Comparison of ENCODE assay signal across 28 mouse cellular contexts in genomic region chr4:53261556-53262140, GRCm38 (mm10).
DNase-seq lines count a peak whose midpoint lies in the region; ATAC-seq and TF ChIP-seq lines count a peak whose summit lies in the region.
"Had no signal": no experiment of that assay in that cellular context is flagged by ENCODE, and none has a peak within 500 bp of the region (broad histone marks: within the 10 kb centered on the region; RNA-seq: fewer than 3 reads in every experiment).

No protein-coding gene starts in this region.

- DNase-seq in layer of hippocampus, adult 2 months (ENCODE audit: low spot score in 2 of 2): no peak
- DNase-seq in layer of hippocampus, adult 9-11 months: no peak
- no peak for DNase-seq in G1E (ENCODE audit: low spot score)
- DNase-seq in adrenal gland, adult 8-10 months: peak; percentile 77
- DNase-seq in testis, postnatal 14 days (ENCODE audit: low spot score): peak; percentile 43
- DNase-seq: cerebellum, adult 18-20 months; cerebellum, postnatal 14 days; heart, postnatal 4 days; kidney, postnatal 10 days; lung, embryonic 14.5 days; lung, postnatal 14 days; right cerebral cortex, postnatal 25 days; thymus, adult 2 months; thymus, postnatal 4 days had no signal

- no peak for TF ChIP-seq CTCF in layer of hippocampus, adult 2 months (conservative IDR thresholded peaks at IDR 0.05)
- peak; percentile 2; the same call in 1 of the 2 replicates for TF ChIP-seq CTCF in G1E (IDR thresholded peaks at IDR 0.05; ENCODE audit: low read depth, low read length)

- H3K27ac ChIP-seq in layer of hippocampus, adult 2 months: peak overlapping the region; percentile 72
- no peak overlapping the region for H3K27ac ChIP-seq in neural tube, embryonic 15.5 days (replicated peaks)
- H3K27ac ChIP-seq: hindbrain, embryonic 13.5 days; left cerebral cortex, adult 2 months; limb, embryonic 12.5 days; liver, embryonic 15.5 days; neural tube, embryonic 13.5 days; stomach, embryonic 15.5 days had no signal

- no peaks in the 10 kb centered on the region for H3K9me3 ChIP-seq in G1E (replicated peaks)
- no peaks in the 10 kb centered on the region for H3K9me3 ChIP-seq in neural tube, embryonic 15.5 days (replicated peaks)
- H3K9me3 ChIP-seq: heart, embryonic 12.5 days; hindbrain, embryonic 13.5 days; limb, embryonic 12.5 days; liver, embryonic 15.5 days; neural tube, embryonic 13.5 days; stomach, embryonic 15.5 days had no signal

- peaks cover 17% of the 10 kb centered on the region for H3K4me1 ChIP-seq in G1E (ENCODE audit: insufficient read depth, low read depth, low read length)
- H3K4me1 ChIP-seq in neural tube, embryonic 15.5 days: peaks cover 20% of the 10 kb centered on the region

- H3K4me2 ChIP-seq in neural tube, embryonic 15.5 days: no peak overlapping the region
- H3K4me2 ChIP-seq: heart, embryonic 12.5 days; hindbrain, embryonic 13.5 days; limb, embryonic 12.5 days; liver, embryonic 15.5 days; lung, embryonic 14.5 days; midbrain, embryonic 11.5 days; neural tube, embryonic 13.5 days; stomach, embryonic 15.5 days had no signal

- WGBS in neural tube, embryonic 15.5 days: 83% methylated on average over 6 of the region's 6 CpGs

- H3K27me3 ChIP-seq in G1E (ENCODE audit: insufficient read depth, low read length): peaks cover 19% of the 10 kb centered on the region
- H3K27me3 ChIP-seq in neural tube, embryonic 15.5 days (replicated peaks): no peaks in the 10 kb centered on the region
- H3K27me3 ChIP-seq: CH12.LX; heart, embryonic 12.5 days; hindbrain, embryonic 13.5 days; limb, embryonic 12.5 days; liver, embryonic 15.5 days; neural tube, embryonic 13.5 days; stomach, embryonic 15.5 days had no signal

- ATAC-seq in G1E (ENCODE audit: extremely low read depth, insufficient number of reproducible peaks, low FRiP score, poor library complexity, severe bottlenecking): no peak
- no peak for ATAC-seq in neural tube, embryonic 15.5 days (ENCODE audit: low FRiP score)
- ATAC-seq: forebrain, embryonic 16.5 days; intestine, embryonic 16.5 days; midbrain, embryonic 16.5 days had no signal

- H3K4me3 ChIP-seq in layer of hippocampus, adult 2 months: no peak overlapping the region
- no peak overlapping the region for H3K4me3 ChIP-seq in G1E (ENCODE audit: low read depth, low read length)
- H3K4me3 ChIP-seq in neural tube, embryonic 15.5 days (replicated peaks): no peak overlapping the region
- H3K4me3 ChIP-seq: erythroblast, embryonic 14.5 days; heart, embryonic 12.5 days; hindbrain, embryonic 13.5 days; left cerebral cortex, adult 2 months; limb, embryonic 12.5 days; liver, embryonic 15.5 days; neural tube, embryonic 13.5 days; stomach, embryonic 15.5 days had no signal

- H3K36me3 ChIP-seq in G1E (replicated peaks): no peaks in the 10 kb centered on the region
- no peaks in the 10 kb centered on the region for H3K36me3 ChIP-seq in neural tube, embryonic 15.5 days
- H3K36me3 ChIP-seq: heart, embryonic 12.5 days; hindbrain, embryonic 13.5 days; limb, embryonic 12.5 days; liver, embryonic 15.5 days; neural tube, embryonic 13.5 days; stomach, embryonic 15.5 days had no signal

- no peak overlapping the region for H3K9ac ChIP-seq in neural tube, embryonic 15.5 days (replicated peaks)
- H3K9ac ChIP-seq: heart, embryonic 12.5 days; hindbrain, embryonic 13.5 days; limb, embryonic 12.5 days; liver, embryonic 15.5 days; lung, embryonic 14.5 days; neural tube, embryonic 13.5 days; stomach, embryonic 15.5 days had no signal

Comparison
In these comparisons a context has a peak if more than half of its experiments do, and no peak if none do; other contexts are left out.
1. DNase-seq: peak in adrenal gland, adult 8-10 months (single experiment) and testis, postnatal 14 days (single experiment); none in layer of hippocampus, adult 2 months (0 of 2), layer of hippocampus, adult 9-11 months (single experiment) and G1E (single experiment).